Mouse (Mus musculus): ENCODE data around the gene Gm28635.
"Not testable (repeated sequence)": the region's sequence is repeated elsewhere in the genome, so short reads cannot be mapped to it uniquely, and the experiment has no call there.

Gene Gm28635

DNA sequence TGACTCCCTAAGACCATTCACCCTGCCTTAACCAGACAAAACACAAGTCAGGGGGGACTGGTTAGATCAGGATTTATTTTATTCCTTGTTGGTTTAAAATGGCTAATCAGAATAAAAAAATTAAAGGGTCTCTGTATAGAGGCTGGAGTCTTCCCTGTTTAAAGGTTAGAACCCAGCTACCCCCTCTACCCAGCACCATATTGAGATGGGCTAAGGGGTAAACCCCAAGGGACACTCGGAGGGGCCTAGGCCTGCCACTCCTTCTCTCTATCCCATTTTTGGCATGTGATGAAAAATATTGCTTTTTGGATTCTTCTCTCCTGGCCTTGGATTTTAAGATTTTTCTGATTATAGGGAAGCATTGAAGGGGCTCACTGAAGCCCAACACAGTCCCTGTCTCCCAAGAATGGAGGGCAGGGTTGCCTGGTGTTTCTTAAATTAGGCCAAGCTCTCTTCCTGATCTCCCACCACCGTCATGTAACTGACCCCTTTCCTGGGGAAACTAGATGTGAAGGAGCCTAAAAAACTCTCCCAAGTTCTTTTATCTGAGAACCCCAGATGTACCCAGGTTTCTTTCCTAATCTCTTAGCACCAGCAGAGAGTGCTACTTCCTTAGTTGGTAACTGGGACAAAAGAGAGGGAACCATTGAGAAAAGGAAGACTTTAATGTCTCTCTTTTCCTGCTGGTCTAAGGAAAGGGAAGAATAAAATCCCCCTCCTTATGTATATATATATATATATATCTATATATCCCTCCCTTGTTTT is 10.4 kb upstream of the Gm28635 start:
- no peak for DNase-seq (ENCODE audit: low read depth in 1 of 2, low spot score in 2 of 2)

DNA sequence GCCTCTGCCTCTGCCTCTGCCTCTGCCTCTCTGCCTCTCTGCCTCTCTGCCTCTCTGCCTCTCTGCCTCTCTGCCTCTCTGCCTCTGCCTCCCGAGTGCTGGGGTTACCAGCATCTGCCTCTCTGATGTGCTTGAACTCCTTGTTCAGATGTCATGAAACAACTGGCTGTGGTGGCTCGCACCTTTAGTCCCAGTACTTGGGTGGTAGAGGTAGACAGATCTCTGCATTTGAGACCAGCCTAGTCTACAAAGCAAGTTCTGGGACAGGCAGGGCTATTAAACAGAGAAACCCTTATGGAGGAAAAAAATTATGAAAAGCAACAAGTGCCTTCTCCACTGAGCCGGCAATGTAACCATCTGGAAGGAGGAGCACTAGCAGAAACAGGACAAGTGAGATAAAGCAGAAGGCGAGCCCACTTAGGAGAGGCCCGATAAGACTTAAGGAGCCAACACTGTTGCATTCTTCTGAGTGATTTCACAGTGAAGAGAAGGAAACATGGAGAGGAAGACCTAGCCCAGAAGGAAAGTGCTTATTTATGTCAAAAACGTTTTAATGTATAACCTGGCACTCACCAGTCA is 4.9 kb upstream of the Gm28635 start:
- DNase-seq (ENCODE audit: low read depth in 1 of 2, low spot score in 2 of 2): no peak

DNA sequence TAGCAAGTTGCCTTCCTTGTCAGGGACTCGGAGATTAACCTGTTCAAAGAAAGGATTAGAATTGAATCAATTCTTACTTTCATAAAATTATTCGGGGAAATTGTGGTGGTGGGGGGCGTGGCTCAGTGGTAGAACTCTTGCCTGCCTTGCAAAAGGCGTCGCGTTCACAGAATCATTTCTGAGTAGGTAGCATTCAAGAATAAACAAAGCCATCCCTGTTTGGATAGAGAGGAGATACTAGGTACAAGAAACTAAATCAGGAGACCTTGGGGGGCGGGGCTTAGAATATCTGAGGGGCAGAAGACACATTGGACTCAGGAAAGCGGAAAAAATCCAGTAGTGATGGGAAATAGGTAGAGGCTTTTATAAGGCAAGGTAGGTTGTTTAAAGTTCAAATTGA is 1.2 kb upstream of the Gm28635 start, which contains the start of gene Tmx2:
Gene Tmx2, minus strand, starts transcription at position 125 of the 400 bp plus-strand sequence.
- DNase-seq (ENCODE audit: low read depth in 1 of 2, low spot score in 2 of 2): no peak

DNA sequence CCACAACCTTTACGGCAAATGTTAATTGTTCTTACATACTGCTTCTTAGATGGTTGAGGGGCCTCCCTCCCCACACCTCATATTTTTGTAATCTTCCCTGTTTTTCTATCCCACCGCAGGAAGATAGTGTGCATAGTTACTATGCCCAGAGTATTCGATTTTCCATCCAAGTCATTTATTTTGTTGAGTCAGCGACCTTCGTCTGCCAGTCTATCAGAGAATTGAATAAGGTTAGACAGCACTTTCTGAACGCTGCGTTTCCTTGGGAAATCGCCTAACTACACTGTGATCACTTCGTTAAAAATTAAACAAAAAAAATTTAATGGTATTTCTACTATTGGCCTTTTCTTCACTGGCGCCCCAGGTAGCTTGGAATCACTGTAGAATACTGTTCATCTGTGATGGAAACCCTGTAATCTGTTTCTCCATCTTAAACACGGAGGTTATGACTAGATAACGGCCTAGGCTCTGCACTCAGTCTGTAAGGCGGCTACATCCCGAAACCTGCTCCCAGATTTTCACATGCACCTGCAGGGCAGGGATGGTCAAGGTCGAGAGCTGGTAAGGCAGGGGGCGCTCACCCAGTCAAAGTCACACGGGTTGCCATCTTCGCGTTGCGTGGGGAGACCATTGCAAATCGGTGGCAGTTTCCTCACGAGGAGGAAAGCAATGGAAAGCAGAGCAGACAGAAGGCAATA is 422 bp downstream of the Gm28635 start:
- no peak for DNase-seq (ENCODE audit: low read depth in 1 of 2, low spot score in 2 of 2)

DNA sequence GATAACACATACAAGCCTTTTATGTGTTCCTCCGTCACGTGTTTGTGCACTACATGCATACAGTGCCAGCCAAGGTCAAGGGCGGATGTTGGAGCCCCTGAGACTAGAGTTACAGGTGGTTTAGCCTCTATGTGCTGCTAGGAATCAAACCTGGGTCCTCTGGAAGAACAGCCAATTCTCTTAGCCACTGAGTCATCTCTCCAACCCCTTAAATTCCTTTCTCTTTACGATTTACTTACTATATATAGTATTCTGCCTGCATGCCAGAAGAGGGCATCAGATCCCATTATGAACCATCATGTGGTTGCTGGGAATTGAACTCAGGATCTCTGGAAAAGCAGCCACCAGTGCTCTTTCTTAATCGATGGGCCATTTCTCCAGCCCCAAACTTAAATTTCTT is 6.3 kb downstream of the Gm28635 start:
- not testable (repeated sequence) for DNase-seq (ENCODE audit: low read depth in 1 of 2, low spot score in 2 of 2)

DNA sequence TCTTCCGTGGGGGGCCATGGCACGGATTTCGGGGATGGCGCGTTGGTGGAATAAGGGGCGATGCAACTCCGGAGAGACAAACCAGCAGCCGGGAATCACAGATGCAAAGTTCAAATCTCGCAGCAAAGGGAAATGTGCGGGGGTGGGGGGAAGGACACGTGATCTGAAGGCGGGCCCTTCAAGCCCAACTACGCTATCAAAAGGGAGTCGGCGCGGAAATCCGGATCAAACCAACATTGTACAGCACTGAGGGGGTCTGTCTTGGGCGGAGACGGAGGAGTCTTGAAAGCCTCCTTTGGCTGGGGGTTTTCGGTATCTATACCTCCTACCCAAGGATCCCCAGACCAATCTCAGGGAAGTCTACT is 7.3 kb downstream of the Gm28635 start, which contains the start of gene Selenoh:
Gene Selenoh, minus strand, starts transcription at position 202 of the 365 bp plus-strand sequence.
- DNase-seq (ENCODE audit: low read depth in 1 of 2, low spot score in 2 of 2): peak; percentile 26 to 44

DNA sequence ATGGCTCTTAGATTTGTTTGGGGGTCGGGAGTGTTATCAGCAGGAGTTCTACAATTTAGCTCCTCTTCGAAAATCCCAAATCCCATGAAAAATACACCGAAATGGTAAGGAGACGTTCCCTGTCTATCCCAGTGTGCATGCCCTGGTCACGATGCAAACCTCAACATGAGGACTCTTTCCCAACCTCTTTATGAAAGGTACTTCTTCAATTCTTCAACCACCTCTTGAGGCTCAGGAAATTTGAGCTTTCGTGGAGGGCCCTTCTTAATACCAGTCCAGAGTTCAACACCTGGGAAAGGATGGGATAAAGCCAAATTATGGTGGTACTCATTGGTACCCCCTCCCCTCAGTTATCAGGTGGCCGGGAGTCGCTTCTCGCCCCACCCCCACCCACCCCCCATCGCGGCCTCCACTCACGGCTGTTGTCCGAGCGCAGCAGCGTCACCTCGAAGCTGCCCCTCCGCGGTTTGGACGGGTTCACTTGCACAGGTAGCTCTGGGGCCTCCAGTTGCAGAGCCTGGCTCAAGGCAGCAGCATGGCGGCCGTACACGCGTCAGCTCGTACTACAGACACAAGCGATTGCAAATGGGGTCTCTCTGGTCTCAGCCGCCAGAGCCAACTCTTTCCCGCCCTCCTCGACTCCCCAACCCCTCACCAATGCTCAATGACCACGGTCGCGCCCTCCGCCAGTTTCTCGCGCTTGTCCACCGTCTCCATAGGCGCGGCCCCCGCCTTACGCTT is 7.8 kb downstream of the Gm28635 start:
- DNase-seq (ENCODE audit: low read depth in 1 of 2, low spot score in 2 of 2): no peak

DNA sequence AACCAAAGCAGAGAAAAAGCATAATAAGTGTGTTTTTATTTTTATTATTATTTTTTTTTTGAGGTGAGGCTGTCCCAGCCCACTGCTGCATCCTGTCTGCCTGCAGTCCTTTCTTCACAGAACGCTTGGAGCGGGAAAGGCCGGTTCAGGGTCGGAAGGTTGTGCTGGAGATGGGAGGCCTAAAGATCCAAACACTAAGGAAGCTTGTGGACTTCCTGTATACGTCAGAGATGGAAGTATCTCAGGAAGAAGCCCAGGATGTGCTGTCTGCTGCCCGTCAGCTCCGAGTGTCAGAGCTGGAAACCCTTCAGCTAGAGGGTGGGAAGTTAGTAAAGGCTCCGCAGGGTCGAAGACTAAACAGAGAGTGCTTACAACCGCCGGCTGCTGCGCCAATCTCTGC is 11.8 kb downstream of the Gm28635 start:
- DNase-seq (ENCODE audit: low read depth in 1 of 2, low spot score in 2 of 2): no peak

DNA sequence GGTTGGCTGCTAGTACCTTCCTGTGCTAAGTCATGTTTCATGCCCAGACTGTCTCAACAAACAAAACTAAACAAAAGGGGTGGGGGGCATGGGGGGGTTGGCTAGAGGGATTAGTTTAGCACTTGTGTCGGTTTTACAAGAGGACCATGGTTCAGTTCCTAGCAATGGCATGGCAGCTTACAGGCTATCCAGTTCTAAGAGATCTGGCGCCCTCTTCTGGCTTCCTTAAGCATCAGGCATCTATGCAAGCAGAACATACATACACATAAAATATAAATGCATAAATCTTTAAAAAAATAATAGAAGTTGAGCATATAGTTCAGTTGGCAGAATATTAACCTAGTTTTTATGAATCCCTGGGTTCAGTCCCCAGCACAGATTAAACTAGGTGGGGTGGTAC is 15.0 kb downstream of the Gm28635 start:
- DNase-seq (ENCODE audit: low read depth in 1 of 2, low spot score in 2 of 2): no peak

DNA sequence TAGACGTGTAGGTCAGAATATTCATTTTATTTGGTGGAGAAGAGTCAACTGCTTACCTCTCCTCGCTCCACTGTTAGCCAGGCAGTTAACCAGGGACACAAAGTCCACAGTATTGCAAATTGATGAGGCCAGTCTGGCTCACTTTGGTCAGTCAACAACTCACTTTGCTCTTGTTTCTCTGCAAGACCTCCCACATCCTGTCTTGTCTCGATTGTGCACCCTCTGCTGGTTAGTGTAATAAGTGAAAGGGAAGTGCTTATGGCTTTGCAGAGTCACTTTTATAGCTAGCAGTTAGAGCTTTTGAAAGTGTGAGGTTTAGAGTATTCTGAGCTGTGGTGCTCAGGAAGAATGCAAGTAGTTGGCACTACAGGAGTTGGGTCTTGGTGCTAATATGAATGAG is 17.6 kb downstream of the Gm28635 start:
- peak in 1 of 2 experiments; percentile 30 for DNase-seq (ENCODE audit: low read depth in 1 of 2, low spot score in 2 of 2)

DNA sequence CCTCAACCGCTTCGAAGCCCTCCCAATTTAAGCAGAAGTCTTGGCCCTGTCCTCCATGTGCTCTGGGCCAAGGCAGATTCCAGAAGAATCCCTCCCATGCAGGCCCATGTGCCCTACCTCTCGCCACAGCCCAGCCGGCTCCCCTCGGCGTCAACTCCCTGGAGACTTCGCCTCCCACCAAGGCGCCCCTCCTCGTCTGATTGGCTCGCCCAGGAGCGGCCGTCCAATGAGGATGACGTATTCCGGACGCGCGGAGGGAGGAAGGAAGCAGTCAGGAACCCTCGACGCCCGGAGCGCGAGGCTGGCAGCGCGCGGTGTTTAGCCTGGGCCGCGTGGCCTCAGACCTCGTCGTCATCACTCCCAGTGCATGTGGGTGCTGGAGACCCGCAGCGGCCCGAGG is 19.0 kb downstream of the Gm28635 start, which contains the start of gene Btbd18:
Gene Btbd18, plus strand, starts transcription at position 274 of the 400 bp plus-strand sequence.
- DNase-seq (ENCODE audit: low read depth in 1 of 2, low spot score in 2 of 2): no peak

DNA sequence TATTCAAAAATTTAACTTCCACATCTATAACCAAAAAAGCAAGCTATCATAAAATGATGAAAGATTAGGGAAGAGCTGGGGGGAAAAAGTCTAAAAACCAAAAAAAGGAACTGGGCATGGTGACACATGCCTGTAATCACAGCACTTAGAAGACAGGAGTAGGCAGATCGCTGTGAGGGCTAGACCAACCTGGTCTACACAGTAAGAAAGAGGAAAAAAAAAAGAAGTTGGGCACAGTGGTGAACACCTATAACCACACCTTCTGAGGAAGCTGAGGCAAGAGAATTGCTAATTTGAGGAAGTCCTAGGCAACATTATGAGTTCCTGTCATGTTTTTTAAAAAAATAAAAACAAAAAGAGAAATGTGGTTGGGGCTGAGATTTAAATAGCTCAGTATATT is 22.0 kb downstream of the Gm28635 start:
- no peak for DNase-seq (ENCODE audit: low read depth in 1 of 2, low spot score in 2 of 2)

DNA sequence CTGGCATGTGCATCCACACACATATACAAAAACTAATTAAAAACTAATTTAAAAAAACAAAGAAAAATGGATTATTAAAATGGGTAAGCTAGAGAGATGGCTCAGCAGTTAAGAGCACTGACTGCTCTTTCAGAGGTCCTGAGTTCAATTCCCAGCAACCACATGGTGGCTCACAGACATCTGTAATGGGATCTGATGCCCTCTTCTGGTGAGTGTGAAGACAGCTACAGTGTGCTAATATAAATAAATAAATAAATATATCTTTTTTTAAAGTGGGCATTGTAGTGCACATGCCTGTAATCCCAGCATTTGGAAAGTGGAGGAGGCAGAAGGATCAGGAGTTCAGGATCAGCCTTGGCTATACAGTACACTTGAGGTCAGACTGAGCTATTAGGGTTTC is 24.5 kb downstream of the Gm28635 start:
- no peak for DNase-seq (ENCODE audit: low read depth in 1 of 2, low spot score in 2 of 2)

DNA sequence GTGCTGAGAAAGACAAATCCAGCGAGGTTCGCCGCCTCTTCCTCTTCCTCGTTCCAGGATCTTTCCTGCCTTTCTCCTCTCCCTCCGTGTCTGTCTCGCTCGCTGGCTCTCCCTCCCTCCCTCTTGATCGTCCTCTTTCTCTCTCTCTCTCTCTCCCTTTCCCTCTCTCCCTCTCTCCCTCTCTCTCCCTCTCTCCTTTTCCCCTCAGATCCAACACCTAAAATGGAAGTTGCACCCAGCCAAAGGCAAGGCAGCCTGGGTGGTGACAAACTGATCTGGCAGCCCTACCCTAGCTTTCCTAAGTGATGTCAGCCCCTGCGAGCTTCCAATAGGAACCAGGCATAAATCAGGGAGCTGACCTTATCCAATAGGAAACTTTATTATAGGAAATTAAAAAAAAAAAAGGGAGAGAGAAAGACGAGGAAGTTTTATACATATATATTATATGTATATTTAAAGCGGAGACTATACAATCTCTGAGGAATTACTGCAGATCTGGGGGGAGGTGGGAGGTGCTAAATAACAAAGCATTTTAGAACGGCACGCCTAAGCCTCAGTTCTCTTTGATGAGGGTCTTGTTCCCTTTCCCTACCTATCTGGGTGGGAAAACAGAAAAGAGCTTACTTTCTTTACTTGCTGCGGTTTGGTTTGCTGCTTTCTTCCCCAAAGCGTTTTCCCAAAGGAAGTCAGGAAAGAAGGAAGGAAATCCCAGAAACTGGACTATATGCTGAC is 27.2 kb downstream of the Gm28635 start, which contains the start of gene Ctnnd1:
Gene Ctnnd1, minus strand, starts transcription at position 302 of the 732 bp plus-strand sequence.
- DNase-seq (ENCODE audit: low read depth in 1 of 2, low spot score in 2 of 2): peak in 1 of 2 experiments; percentile 26

DNA sequence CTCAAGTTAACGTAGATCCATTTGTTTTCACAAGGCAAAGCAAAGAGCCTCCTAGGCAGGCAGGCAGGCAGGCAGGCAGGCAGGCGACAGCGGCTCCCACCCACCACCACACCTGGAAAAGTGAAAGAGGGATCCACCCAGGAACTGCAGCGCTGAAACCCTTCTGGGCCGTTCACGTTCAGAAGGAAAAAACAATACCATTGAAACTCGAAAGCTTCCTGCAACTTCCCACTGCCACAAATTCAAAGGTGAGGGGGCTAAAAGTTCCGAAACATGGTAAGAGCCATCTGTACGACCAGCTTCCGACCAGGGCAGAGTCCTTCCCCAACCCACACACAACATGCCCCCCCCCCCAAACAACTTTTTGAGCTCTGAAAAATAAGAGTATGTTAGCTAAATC is 28.2 kb downstream of the Gm28635 start:
- no peak for DNase-seq (ENCODE audit: low read depth in 1 of 2, low spot score in 2 of 2)

DNA sequence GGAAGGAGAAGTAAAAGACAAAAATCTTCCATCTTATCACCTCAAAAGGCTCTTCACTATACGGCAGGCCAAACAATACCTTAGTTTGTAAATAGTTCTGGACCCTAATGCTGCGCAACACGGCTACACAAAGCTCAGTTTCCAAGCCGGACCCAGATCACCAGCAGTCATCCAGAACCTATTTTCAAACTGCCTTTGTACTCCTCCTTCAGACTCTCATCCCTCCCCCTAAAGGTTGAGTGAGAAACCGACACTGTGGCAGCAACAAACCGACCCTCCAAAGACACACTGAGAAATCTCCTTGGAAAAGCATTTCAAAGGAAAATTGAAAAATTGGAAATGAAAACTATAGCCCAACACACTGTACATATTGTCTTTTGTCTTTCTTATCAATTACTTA is 29.5 kb downstream of the Gm28635 start:
- DNase-seq (ENCODE audit: low read depth in 1 of 2, low spot score in 2 of 2): no peak

DNA sequence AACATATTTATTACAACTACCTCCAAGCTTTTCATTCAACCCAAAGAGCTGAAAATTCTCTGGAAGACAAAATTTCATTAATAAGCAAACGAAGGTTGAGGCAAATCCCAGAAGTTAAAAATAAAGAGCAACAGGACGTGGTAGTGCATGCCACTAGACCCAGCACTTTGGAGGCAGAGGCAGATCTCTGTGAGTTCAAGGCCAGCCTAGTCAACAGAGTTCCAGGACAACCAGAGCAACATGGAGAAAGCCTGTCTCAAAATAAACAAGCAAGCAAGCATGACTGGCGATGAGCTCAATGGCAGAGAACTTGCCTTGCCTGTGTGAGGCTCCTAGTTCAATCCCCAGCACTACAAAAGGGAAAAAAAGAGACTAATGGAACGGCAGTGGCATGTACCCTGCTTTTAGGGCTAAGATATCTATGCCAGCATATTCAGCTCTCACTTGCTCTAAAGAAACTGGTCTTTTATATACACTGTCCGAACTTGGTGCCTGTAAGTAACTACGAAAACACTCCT is 30.7 kb downstream of the Gm28635 start:
- DNase-seq (ENCODE audit: low read depth in 1 of 2, low spot score in 2 of 2): no peak

DNA sequence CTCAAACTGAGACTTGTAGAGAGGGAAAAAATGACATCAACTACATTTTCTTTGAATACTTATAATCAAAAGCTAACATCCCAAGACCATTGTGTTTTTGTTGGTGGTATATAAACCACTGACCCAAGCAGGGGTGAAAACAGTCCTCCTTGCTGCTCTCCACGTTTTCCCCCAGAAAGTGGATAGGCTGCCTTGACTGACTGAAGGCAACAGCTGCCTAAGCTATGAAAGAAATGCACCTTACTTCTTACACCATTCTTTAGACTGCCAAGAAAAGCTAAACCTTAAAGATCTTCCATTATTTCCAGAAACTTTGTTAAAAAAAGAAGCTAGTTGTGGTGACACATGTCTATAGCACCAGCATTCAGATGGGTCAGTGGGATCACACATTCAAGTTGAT is 31.7 kb downstream of the Gm28635 start:
- DNase-seq (ENCODE audit: low read depth in 1 of 2, low spot score in 2 of 2): no peak

DNA sequence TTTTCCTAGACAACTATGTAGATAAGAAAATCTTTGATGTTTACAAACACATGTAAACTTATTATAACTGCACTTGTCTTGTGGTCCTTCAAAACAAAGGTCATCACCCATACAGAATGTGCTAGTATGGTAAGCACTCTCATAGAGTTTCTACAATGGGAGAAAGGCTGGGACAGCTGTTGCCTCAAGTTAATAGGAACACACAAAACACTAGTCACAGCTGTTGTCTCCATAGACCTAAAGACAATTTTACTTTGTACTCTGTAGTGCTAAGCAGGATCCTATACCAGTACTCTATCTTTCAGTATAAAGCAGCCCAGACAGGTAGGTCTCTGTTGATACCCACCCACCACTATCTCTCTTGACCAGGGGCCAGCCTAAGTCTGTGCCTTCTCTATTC is 37.0 kb downstream of the Gm28635 start:
- no peak for DNase-seq (ENCODE audit: low read depth in 1 of 2, low spot score in 2 of 2)

DNA sequence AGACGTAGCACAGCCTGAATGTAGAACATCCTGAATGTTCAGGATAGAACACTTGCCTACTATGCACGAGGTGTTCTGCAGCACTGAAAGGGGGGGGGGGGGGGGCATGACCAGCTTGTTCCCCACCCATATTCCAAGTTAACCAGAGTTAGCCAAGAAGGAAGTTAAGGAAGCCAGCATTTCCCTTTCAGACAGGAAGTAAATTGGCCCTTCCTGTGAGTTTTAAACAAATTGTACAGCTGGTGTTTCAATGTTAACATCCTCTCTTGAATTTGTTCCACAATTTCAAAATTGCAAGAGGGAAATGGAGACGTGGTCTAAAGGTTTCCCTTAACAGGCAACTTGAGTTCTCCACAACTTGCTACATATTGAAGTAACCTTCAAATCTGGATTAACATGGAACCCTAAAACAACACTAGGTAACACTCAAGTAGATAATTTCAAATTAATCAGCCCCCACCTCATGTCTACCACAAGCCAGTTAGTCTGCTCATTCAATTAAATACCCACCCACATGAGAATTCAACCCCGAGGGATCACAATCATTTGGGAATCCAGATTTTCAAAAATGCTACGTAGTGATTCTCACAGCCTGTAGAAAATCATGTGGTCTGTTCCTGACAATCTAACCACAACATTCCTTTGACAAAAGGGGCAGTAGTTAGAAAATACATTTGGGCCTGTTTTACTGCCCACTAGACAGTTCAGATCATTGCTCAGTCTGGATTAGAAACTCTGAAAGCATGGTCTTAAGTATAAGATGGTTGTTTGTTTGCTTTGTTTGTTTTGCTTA is 39.2 kb downstream of the Gm28635 start:
- no peak for DNase-seq (ENCODE audit: low read depth in 1 of 2, low spot score in 2 of 2)
